Mouse (Mus musculus) C2C12 (cell line): ENCODE results near the gene Ank3.

Experiments used
- CEBPB ChIP-seq: IDR thresholded peaks from one replicate; pipeline ENCODE4 v1.6.1; 2011; ENCODE audit warnings: low read depth, mild to moderate bottlenecking, control low read depth, moderate library complexity
- CTCF ChIP-seq: IDR thresholded peaks from one replicate; pipeline ENCODE4 v1.5.1; 2011; ENCODE audit not compliant: control insufficient read depth, insufficient read depth, insufficient read length
- MAX ChIP-seq: IDR thresholded peaks from one replicate; pipeline ENCODE4 v1.6.1; 2011; ENCODE audit warnings: mild to moderate bottlenecking, control low read depth
- MYOD1 ChIP-seq: IDR thresholded peaks from one replicate; pipeline ENCODE4 v1.6.1; 2011; ENCODE audit warnings: low read depth; ENCODE audit not compliant: control insufficient read depth, insufficient read length
- MYOG ChIP-seq: IDR thresholded peaks from one replicate; pipeline ENCODE4 v1.6.1; 2011; ENCODE audit not compliant: control insufficient read depth, insufficient read length; ENCODE audit errors: extremely low read depth

DNA sequence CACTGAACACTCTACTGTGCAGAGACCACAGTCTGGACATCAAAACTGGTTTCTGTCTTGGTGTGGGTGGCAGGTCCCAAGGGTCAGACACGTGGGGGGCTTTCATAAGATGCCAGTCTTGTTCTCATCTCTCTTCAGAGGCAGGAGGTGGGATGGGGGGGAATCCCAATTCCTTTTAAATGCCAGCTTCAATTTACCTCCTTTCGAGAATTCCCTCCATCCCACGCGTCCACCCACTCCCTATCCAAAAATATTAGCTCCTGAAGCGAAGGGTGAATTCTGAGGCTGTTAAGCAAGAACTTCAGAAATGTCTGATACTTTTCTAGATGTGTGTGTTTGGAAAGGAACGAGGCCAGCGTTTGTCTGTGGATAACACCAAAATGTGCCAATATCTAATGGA lies 177.7 kb downstream of the Ank3 start:
- TF ChIP-seq MYOG (no peak), CEBPB (no peak), CTCF (no peak), MAX (no peak), MYOD1 (no peak)
